Mouse (Mus musculus) heart, postnatal 0 days (tissue): ENCODE measurements around the gene Cnnm3.

ENCODE experiments used
- CTCF ChIP-seq: IDR thresholded peaks from 2 replicates; pipeline ENCODE4 v1.5.1; 2016; ENCODE audit warnings: antibody characterized with exemption, control low read depth, low read depth
- EP300 ChIP-seq: IDR thresholded peaks from 2 replicates; pipeline ENCODE4 v1.6.1; 2016; ENCODE audit warnings: antibody characterized with exemption, low read depth

DNA sequence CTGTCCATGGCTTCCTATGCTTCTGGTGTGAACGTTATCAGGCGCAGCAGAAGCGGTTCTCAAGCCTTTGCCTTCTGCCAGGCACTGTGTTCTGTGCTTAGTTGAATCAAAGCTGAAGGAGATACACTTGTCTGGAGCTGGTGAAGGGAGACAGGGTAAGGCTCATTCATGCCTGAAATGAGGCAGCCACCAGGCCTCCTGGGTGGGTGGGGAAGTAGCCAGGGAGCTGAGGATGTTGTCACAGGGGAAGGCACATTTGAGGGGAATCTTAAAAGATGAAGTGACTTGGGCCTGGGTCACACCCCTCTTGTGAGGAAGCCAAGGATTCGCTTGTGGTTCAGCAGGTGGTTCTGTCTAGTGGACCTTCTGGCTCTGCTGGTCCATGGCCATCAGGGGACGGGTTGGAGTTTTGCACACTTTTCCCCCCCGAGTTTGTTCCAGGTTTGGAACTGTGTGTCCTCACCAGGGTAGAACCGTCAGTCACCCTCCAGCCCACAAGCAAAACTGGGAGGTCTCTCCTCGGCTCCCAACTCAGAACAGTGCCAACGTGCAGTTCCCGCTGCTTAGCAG is 38.4 kb upstream of the Cnnm3 start:
- TF ChIP-seq CTCF (no peak), EP300 (no peak)
